Mouse (Mus musculus) midbrain, embryonic 15.5 days (tissue): ENCODE measurements around the gene Arid2. TPM values are rescaled to one million over a fixed set of nuclear protein-coding genes. Genes with fewer than 3 reads are reported as not detected.

Experiments
- ATAC-seq: fragments of 200-750 bp; cut with Nextera tagmentation; replicated peaks from 2 replicates; pipeline ENCODE4 v1.8.0; 2017; ENCODE audit warnings: moderate TSS enrichment
- H3K27ac ChIP-seq: fragments of 300-500 bp; sonication (generic); 2 replicates; pipeline ENCODE4 v1.5.1; 2015; ENCODE audit warnings: mild to moderate bottlenecking, inconsistent platforms
- H3K27me3 ChIP-seq: fragments of 300-500 bp; sonication (generic); replicated peaks from 2 replicates; pipeline ENCODE4 v1.6.1; 2015; ENCODE audit warnings: inconsistent platforms
- H3K36me3 ChIP-seq: fragments of 300-500 bp; sonication (generic); replicated peaks from 2 replicates; pipeline ENCODE4 v1.6.1; 2015; ENCODE audit warnings: inconsistent platforms
- H3K4me1 ChIP-seq: fragments of 300-500 bp; sonication (generic); 2 replicates; pipeline ENCODE4 v1.6.1; 2015; ENCODE audit warnings: inconsistent platforms
- H3K4me2 ChIP-seq: fragments of 300-500 bp; sonication (generic); 2 replicates; pipeline ENCODE4 v1.6.1; 2015; ENCODE audit warnings: inconsistent platforms, mild to moderate bottlenecking, moderate library complexity
- H3K4me3 ChIP-seq: fragments of 300-500 bp; sonication (generic); 2 replicates; pipeline ENCODE4 v1.5.1; 2015; ENCODE audit warnings: mild to moderate bottlenecking, inconsistent platforms
- H3K9ac ChIP-seq: fragments of 300-500 bp; sonication (generic); 2 replicates; pipeline ENCODE4 v1.6.1; 2015; ENCODE audit warnings: mild to moderate bottlenecking, inconsistent platforms
- H3K9me3 ChIP-seq: fragments of 300-500 bp; sonication (generic); 2 replicates; pipeline ENCODE4 v1.6.1; 2016; ENCODE audit warnings: inconsistent platforms
- WGBS: fragments of 180-500 bp; shearing (Covaris S2); methylation state at CpG from one replicate; pipeline ENCODE4 v1.1.7; 2015; ENCODE audit warnings: mixed read lengths; 5-methylcytosine and 5-hydroxymethylcytosine counted together
- polyA plus RNA-seq: library from polyadenylated mRNA; unstranded; fragments of >200 nt; fragmentation: Nextera tagmentation; extraction: Ambion mirVana; gene quantifications from 2 replicates; pipeline ENCODE4 v1.2.1, GENCODE M21; 2015

The Arid2 gene
- polyA plus RNA-seq, 1 experiment from 2014 or later: 22.9 TPM

DNA sequence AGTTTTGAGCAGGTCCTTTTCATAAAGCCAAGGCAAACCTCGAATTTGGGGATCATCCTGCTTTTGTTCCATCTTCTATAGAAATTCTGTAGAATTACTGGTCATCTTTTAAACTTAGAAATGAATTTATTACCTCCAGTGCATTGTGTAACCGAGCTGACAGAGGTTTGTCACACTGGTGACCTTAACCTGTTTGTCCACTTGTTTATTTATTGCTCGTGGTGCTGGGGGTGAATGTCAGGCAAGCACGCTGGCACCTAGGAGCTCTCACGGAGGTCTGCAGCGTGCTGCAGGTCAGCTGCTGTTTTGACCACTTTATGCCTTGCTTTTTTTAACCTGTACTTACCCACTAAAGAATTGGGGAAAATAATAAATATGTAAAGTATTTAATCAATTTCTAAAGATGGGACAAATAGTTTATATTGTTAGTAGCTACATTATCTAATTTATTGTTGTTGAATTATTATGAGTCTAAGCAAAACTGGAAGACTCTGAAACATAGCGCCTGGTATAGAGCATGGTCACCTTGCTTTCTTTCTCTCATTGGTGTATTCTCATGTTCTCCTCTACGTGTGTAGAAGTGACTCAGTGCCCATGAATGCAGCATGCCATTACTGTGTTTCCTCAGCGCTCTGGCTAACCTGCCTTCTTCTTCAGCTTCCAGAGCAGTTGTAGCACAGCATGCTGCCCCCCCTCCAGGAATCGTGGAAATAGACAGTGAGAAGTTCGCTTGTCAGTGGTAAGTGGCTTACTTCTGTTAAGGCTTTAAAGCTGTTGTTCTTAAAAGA lies 79.1 kb downstream of the Arid2 start:
- Histone ChIP-seq H3K4me3 (no peak overlapping the region), H3K9ac (no peak overlapping the region), H3K36me3 (peaks cover 44% of the 10 kb centered on the region), H3K4me2 (no peak overlapping the region), H3K9me3 (no peaks in the 10 kb centered on the region), H3K27me3 (no peaks in the 10 kb centered on the region), H3K27ac (no peak overlapping the region), H3K4me1 (no peaks in the 10 kb centered on the region)
- 86% methylated on average over 11 of the region's 11 CpGs for WGBS
- no peak for ATAC-seq

DNA sequence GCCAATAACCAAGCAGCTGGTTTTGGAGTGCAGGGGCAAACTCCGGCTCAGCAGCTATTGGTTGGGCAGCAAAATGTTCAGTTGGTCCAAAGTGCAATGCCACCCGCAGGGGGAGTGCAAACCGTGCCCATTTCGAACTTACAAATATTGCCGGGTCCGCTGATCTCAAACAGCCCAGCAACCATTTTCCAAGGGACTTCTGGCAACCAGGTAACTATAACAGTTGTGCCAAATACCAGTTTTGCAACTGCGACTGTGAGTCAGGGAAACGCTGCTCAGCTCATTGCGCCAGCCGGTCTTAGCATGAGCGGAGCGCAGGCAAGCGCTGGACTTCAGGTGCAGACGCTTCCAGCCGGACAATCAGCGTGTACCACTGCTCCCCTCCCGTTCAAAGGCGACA lies 84.0 kb downstream of the Arid2 start:
- Histone ChIP-seq H3K4me3 (no peak overlapping the region), H3K27me3 (no peaks in the 10 kb centered on the region), H3K4me2 (no peak overlapping the region), H3K4me1 (no peaks in the 10 kb centered on the region), H3K9me3 (no peaks in the 10 kb centered on the region), H3K27ac (no peak overlapping the region), H3K36me3 (peaks cover 41% of the 10 kb centered on the region), H3K9ac (no peak overlapping the region)
- 96% methylated on average over 18 of the region's 18 CpGs for WGBS
- ATAC-seq: no peak

DNA sequence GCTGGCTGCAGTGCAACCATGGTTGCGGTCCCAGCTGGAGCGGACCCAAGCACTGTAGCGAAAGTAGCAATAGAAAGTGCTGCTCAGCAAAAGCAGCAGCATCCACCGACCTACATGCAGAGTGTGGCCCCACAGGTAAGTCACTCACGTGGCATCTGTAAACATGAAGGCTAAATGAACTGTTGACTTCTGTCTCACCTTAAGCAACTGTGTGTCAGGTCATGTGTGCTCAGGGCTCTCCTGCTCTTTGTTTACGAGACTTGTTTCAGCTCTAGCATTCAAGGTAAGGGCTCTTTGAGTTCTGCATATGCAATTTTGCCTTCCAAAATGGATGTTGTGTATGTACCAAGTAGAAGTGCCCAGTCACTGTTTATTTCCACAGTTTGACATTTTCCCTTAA lies 85.3 kb downstream of the Arid2 start:
- Histone ChIP-seq H3K36me3 (peaks cover 39% of the 10 kb centered on the region), H3K27ac (no peak overlapping the region), H3K4me2 (no peak overlapping the region), H3K27me3 (no peaks in the 10 kb centered on the region), H3K4me3 (no peak overlapping the region), H3K4me1 (no peaks in the 10 kb centered on the region), H3K9ac (no peak overlapping the region), H3K9me3 (no peaks in the 10 kb centered on the region)
- ATAC-seq: no peak
- 97% methylated on average over 6 of the region's 6 CpGs for WGBS

DNA sequence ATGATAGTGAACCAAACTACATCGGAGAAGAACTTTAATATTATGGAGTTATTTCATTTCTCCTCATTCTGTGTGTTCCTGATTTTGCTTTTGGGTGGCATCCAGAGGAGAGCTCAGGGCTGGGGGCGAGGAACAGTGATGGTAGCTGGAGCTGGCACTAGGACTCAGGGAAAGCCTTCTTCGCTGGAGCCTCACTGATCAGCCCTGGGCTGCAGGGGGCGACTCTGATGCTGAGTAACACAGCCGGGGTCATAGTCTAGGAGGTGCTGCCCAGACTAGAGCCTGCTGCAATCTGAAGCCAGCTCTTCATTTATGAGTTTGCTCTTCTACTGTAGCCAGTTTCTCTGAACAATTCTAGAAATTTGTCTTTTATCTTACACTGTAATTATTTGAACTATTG lies 85.8 kb downstream of the Arid2 start:
- 85% methylated on average over 5 of the region's 5 CpGs for WGBS
- peaks cover 39% of the 10 kb centered on the region for H3K36me3 ChIP-seq

DNA sequence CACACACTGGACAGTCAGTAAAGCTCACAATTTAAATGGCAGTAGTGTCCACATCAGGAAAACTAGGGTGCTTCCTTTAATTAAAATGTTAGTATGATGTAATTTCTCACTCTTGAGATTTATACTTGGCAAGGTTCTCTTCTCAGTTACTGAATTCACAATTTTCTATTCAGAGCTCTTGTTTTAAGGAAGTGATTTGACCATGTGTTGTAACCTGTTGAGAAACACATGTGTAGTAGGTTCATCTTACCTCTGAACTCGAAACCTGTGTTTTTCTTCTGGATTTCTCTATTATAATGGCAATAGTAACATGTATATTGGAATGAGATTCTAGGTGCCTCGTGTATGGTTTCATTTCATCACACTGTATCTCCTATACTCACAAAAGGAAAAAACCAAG lies 88.9 kb downstream of the Arid2 start:
- Histone ChIP-seq H3K4me2 (no peak overlapping the region), H3K36me3 (peaks cover 19% of the 10 kb centered on the region), H3K27me3 (no peaks in the 10 kb centered on the region), H3K4me1 (no peaks in the 10 kb centered on the region), H3K9me3 (no peaks in the 10 kb centered on the region), H3K9ac (no peak overlapping the region), H3K27ac (no peak overlapping the region), H3K4me3 (no peak overlapping the region)
- 95% methylated on average over 2 of the region's 2 CpGs for WGBS
- no peak for ATAC-seq

More for the DNA sequence above, 85.8 kb downstream of the Arid2 start:
- Histone ChIP-seq H3K4me2 (no peak overlapping the region), H3K4me3 (no peak overlapping the region), H3K9ac (no peak overlapping the region), H3K4me1 (no peaks in the 10 kb centered on the region), H3K27me3 (no peaks in the 10 kb centered on the region), H3K9me3 (no peaks in the 10 kb centered on the region), H3K27ac (no peak overlapping the region)
- ATAC-seq: no peak

DNA sequence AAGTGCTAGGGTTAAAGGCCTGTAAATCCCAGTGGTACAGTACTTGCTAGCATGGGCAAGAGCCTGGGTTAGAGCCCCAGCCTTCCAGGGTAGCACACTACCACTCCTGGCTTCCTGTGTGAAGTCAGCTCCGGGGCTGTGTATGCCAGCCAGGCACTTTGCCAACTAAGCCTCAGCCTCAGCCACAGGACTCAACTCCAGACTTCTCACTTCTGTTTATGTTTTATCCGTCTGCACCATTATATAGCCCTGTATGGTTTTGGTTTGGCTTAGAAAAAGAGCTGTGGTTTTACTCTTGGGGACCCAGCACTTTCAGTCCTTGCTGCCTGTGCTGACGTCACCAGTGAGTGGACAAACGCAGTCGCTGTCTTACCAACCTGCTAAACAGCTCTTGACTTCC lies 89.9 kb downstream of the Arid2 start:
- H3K9ac ChIP-seq: no peak overlapping the region
- no peak overlapping the region for H3K4me3 ChIP-seq
- H3K27ac ChIP-seq: no peak overlapping the region
- no peaks in the 10 kb centered on the region for H3K4me1 ChIP-seq
- H3K27me3 ChIP-seq: no peaks in the 10 kb centered on the region
- no peak overlapping the region for H3K4me2 ChIP-seq
- ATAC-seq: no peak
- WGBS: 84% methylated on average over 5 of the region's 5 CpGs
- H3K9me3 ChIP-seq: no peaks in the 10 kb centered on the region
- H3K36me3 ChIP-seq: peaks cover 11% of the 10 kb centered on the region

DNA sequence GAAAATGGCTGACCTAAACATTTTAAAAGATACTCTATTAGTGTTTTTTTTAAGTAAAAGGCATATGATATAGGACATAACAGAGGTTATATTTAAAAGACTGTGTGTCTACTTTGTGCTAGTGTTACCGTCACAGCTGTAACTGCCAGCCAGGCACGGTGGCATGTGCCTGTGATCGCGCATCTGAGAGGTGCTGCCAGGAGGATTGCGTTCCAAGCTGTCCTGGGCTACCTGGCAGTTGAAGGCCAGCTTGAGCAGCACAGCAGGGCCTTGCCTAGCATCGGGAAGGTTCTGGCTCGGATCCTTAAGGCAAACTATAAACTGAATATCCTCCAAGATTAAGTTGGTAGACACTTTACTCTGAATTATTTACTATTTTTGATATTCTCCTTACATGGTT lies 90.4 kb downstream of the Arid2 start:
- Histone ChIP-seq H3K36me3 (peaks cover 6% of the 10 kb centered on the region), H3K27me3 (no peaks in the 10 kb centered on the region), H3K27ac (no peak overlapping the region), H3K9me3 (no peaks in the 10 kb centered on the region), H3K4me2 (no peak overlapping the region), H3K9ac (no peak overlapping the region), H3K4me1 (no peaks in the 10 kb centered on the region), H3K4me3 (no peak overlapping the region)
- WGBS: 87% methylated on average over 7 of the region's 7 CpGs
- no peak for ATAC-seq

DNA sequence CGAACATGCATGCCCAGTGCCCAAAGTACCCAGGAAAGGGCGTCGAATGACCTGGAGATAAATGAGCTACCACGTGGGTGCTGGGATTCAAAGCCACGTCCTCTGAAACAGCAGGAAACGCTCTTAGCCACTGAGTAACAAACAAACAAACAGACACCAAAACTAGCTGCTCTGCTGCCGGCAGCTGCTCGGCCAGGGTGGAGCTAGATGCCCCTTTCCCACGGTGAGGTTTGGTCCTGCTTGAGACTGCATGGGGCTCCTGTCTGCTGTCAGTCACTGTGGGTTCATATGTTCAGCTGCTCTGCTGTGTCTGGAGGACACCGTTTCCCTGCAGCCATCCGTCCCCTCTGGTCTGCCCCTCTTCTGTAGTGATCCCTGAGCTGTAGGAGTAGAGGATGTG lies 94.9 kb downstream of the Arid2 start:
- Histone ChIP-seq H3K4me1 (no peaks in the 10 kb centered on the region), H3K4me3 (no peak overlapping the region), H3K4me2 (no peak overlapping the region), H3K27me3 (no peaks in the 10 kb centered on the region), H3K36me3 (peaks cover 3% of the 10 kb centered on the region; the same call in 1 of the 2 replicates), H3K27ac (no peak overlapping the region), H3K9me3 (no peaks in the 10 kb centered on the region), H3K9ac (no peak overlapping the region)
- ATAC-seq: no peak
- 87% methylated on average over 11 of the region's 11 CpGs for WGBS

DNA sequence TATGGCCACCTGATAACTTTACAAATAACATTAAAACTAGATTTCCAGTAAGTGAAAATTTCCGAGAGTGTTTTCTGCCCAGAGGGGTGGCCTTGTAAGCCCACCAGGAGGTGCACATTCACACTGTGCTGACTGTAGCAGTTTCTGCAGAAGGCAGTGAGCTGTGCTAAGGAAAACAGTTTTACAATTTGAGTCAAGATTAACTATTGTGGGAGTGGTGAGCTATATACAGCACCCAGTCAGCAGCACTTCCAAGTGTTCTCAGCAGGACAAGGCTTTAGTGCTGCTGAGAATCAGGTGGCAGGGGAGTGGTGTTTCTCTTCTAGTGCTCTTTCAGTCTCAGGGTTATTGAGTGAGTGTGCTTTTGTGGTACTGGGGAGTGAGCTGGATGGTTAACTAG lies 101.2 kb downstream of the Arid2 start:
- Histone ChIP-seq H3K27ac (0 out of 2 replicates have a peak overlapping the region, but pooled peaks have one; percentile 5), H3K4me1 (no peaks in the 10 kb centered on the region), H3K4me3 (no peak overlapping the region), H3K27me3 (no peaks in the 10 kb centered on the region), H3K4me2 (no peak overlapping the region), H3K9ac (no peak overlapping the region), H3K36me3 (peaks cover 21% of the 10 kb centered on the region), H3K9me3 (no peaks in the 10 kb centered on the region)
- no peak for ATAC-seq
- 82% methylated on average over 1 of the region's 1 CpGs for WGBS

DNA sequence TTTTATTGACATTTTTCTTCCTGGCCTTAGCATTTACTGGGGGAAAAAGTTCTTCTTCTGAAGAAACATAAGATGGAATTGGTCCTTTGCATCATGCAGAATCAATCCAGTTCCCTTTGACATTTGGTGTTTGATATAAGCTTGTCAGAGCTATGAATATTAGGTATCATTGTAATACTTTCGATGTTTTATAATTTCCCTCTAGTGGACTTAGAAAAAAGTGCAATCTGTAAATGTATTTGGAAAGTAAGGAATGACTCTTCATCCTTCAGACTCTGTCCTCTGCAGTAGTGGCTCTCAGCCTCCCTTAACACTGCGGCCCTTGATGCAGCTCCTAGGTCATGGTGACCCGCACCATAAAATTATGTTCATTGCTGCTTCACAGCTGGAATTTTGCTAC lies 105.6 kb downstream of the Arid2 start:
- H3K9ac ChIP-seq: no peak overlapping the region
- ATAC-seq: no peak
- peaks cover 30% of the 10 kb centered on the region for H3K36me3 ChIP-seq
- H3K4me1 ChIP-seq: no peaks in the 10 kb centered on the region
- no peak overlapping the region for H3K27ac ChIP-seq
- H3K9me3 ChIP-seq: no peaks in the 10 kb centered on the region
- no peaks in the 10 kb centered on the region for H3K27me3 ChIP-seq
- no peak overlapping the region for H3K4me2 ChIP-seq
- 94% methylated on average over 3 of the region's 3 CpGs for WGBS
- no peak overlapping the region for H3K4me3 ChIP-seq

DNA sequence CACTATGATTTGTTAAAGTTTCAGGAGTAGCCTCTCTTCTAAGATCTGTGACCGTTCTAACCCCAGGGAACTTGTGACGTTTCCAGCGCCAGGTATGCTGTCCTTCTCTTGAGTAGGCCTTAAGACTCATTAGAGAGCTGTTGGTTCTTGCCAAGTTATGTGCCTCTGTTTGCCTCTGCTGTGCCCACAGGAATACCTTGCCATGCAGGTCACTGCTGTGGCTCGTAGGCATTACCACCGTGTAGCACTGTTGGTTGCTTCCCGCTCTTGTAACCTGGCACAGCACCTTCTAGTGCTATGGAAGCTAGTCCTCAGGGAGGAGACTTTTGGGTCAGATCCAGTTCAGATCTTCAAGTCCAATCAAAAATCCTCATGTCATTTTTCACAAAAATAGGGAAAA lies 107.8 kb downstream of the Arid2 start:
- Histone ChIP-seq H3K9ac (no peak overlapping the region), H3K4me2 (no peak overlapping the region), H3K4me1 (0 out of 2 replicates have a peak, but pooled peaks cover under 1% of the 10 kb centered on the region), H3K9me3 (no peaks in the 10 kb centered on the region), H3K27ac (no peak overlapping the region), H3K4me3 (no peak overlapping the region), H3K36me3 (peaks cover 30% of the 10 kb centered on the region), H3K27me3 (no peaks in the 10 kb centered on the region)
- ATAC-seq: no peak
- WGBS: 98% methylated on average over 6 of the region's 6 CpGs

DNA sequence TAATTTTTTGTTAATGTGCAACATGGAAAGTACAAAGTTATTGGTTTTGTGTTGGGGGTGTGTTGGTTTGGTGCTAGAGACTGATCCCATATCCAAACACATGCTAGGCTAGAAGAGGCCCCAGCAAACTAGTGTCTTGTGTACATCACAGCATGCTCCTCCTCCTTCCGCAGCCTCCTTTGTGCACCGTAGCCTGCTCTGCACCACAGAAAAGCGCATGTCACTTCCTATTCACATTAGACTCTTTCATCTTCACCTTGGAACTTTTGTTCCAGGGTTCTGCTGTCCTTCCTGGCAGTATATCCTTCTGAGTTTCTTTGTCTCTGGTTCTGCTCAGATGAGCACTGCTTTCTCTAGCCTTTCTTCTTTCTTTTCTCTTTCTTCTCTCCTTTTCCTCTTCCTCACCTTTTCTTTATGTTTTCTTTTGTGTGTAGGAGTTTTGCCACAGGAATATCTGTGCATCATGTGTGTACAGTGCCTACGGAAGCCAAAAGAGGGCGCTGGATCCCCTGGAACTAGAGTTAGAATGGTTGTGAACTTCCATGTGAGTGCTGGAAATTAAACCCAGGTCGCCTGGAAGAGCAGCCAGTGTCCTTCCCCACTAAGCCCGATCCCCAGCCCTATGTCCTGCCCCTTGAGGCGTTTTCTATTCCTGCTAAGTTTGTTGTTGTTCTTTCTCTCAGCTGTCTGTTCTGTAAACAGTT lies 109.5 kb downstream of the Arid2 start:
- H3K4me2 ChIP-seq: no peak overlapping the region
- no peaks in the 10 kb centered on the region for H3K27me3 ChIP-seq
- H3K4me3 ChIP-seq: no peak overlapping the region
- ATAC-seq: no peak
- H3K9me3 ChIP-seq: no peaks in the 10 kb centered on the region
- 0 out of 2 replicates have a peak, but pooled peaks cover 3% of the 10 kb centered on the region for H3K4me1 ChIP-seq
- H3K36me3 ChIP-seq: peaks cover 19% of the 10 kb centered on the region
- H3K9ac ChIP-seq: no peak overlapping the region
- WGBS: 82% methylated on average over 8 of the region's 8 CpGs
- H3K27ac ChIP-seq: no peak overlapping the region

DNA sequence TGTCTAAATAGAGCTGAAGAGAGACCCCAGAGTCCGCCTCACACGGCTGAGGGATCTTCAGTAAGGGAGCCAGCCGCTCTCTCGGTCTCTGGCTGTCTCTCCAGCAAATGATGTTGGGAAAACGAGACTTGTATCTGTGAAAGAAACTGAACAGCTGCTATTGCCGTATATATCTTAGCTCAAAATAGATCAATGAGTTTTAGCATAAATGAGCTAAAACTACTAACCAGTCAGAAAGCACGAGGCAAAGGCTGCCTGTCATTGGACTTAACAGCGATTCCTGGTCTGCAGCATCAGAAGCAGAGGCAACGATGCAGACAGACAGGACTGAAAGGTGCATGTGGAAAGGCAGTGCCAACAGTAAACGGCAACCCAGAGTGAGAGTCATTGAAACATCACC lies 111.0 kb downstream of the Arid2 start:
- no peak for ATAC-seq
- no peak overlapping the region for H3K9ac ChIP-seq
- H3K27me3 ChIP-seq: no peaks in the 10 kb centered on the region
- peaks cover 16% of the 10 kb centered on the region; the same call in 1 of the 2 replicates for H3K36me3 ChIP-seq
- 85% methylated on average over 10 of the region's 10 CpGs for WGBS
- H3K4me2 ChIP-seq: no peak overlapping the region
- H3K9me3 ChIP-seq: no peaks in the 10 kb centered on the region
- H3K27ac ChIP-seq: no peak overlapping the region
- H3K4me1 ChIP-seq: 0 out of 2 replicates have a peak, but pooled peaks cover 3% of the 10 kb centered on the region
- no peak overlapping the region for H3K4me3 ChIP-seq
